Mouse (Mus musculus): ENCODE results near the gene Galnt13.

The Galnt13 gene

GRCm38 (mm10) chr2:54915088-54915670 is 479.1 kb downstream of the Galnt13 start:
- 85% methylated on average over 1 of the region's 1 CpGs for WGBS

GRCm38 (mm10) chr2:54936369-54936768 is 500.3 kb downstream of the Galnt13 start:
- 90% methylated on average over 3 of the region's 3 CpGs for WGBS

- 85% methylated on average over 1 of the region's 1 CpGs for WGBS
These were observed 507.3 kb downstream of the Galnt13 start for GRCm38 (mm10) chr2:54943386-54943785.

- WGBS = 76% methylated on average over 1 of the region's 1 CpGs
These were observed 547.7 kb downstream of the Galnt13 start for GRCm38 (mm10) chr2:54983839-54984238.

GRCm38 (mm10) chr2:55022539-55022938 is 586.4 kb downstream of the Galnt13 start:
- no CpG with 5 or more reads among the region's 5 CpGs for WGBS

- 47% methylated on average over 3 of the region's 3 CpGs for WGBS
These were observed 598.5 kb downstream of the Galnt13 start for GRCm38 (mm10) chr2:55034610-55035009.

- 63% methylated on average over 7 of the region's 7 CpGs for WGBS
These were observed 629.6 kb downstream of the Galnt13 start for GRCm38 (mm10) chr2:55065469-55066315.

- 92% methylated on average over 2 of the region's 2 CpGs for WGBS
These were observed 649.5 kb downstream of the Galnt13 start for GRCm38 (mm10) chr2:55085580-55085979.

- WGBS = 90% methylated on average over 1 of the region's 1 CpGs
These were observed 651.9 kb downstream of the Galnt13 start for GRCm38 (mm10) chr2:55088034-55088433.

GRCm38 (mm10) chr2:55090332-55090731 is 654.2 kb downstream of the Galnt13 start:
- 17% methylated on average over 3 of the region's 3 CpGs for WGBS

GRCm38 (mm10) chr2:55091495-55091894 is 655.4 kb downstream of the Galnt13 start:
- WGBS = 34% methylated on average over 4 of the region's 4 CpGs

GRCm38 (mm10) chr2:55099100-55099499 is 663.0 kb downstream of the Galnt13 start:
- WGBS = 80% methylated on average over 1 of the region's 1 CpGs

- 65% methylated on average over 5 of the region's 5 CpGs for WGBS
These were observed 665.2 kb downstream of the Galnt13 start for GRCm38 (mm10) chr2:55101279-55101678.

- WGBS = 95% methylated on average over 5 of the region's 5 CpGs
These were observed 667.4 kb downstream of the Galnt13 start for GRCm38 (mm10) chr2:55103521-55103920.

- WGBS = 82% methylated on average over 3 of the region's 3 CpGs
These were observed 671.7 kb downstream of the Galnt13 start for GRCm38 (mm10) chr2:55107828-55108227.

- 75% methylated on average over 3 of the region's 3 CpGs for WGBS
These were observed 728.7 kb downstream of the Galnt13 start for GRCm38 (mm10) chr2:55164781-55165180.

Measured in cerebral cortex, adult 2 months (tissue).